Mouse (Mus musculus) C2C12 (cell line): ENCODE measurements at regions not wholly inside any gene's neighbourhood (a gene's known extent, or its start where the extent isn't known, plus 50 kb on each side); places are given as distances from the start of the nearest gene placed in this dataset.

Experiments
- CEBPB ChIP-seq: IDR thresholded peaks from one replicate; pipeline ENCODE4 v1.6.1; 2011; ENCODE audit warnings: low read depth, mild to moderate bottlenecking, control low read depth, moderate library complexity
- CTCF ChIP-seq: IDR thresholded peaks from one replicate; pipeline ENCODE4 v1.5.1; 2011; ENCODE audit not compliant: control insufficient read depth, insufficient read depth, insufficient read length
- FOSL1 ChIP-seq: IDR thresholded peaks from one replicate; pipeline ENCODE4 v1.8.0; 2011; ENCODE audit warnings: mild to moderate bottlenecking, low read length; ENCODE audit not compliant: poor library complexity, insufficient read depth, severe bottlenecking
- MAX ChIP-seq: IDR thresholded peaks from one replicate; pipeline ENCODE4 v1.6.1; 2011; ENCODE audit warnings: mild to moderate bottlenecking, control low read depth

GRCm38 (mm10) chr11:113096209-113096608 lies 314.2 kb downstream of the Sox9 start:
- TF ChIP-seq CTCF: no peak
- TF ChIP-seq FOSL1: no peak
- no peak for TF ChIP-seq CEBPB
- no peak for TF ChIP-seq MAX
